Mouse (Mus musculus) bone marrow macrophage, adult 2 months (primary cell): ENCODE data around the gene Prelid3b. TPM values are rescaled to one million over a fixed set of nuclear protein-coding genes. Genes with fewer than 3 reads are reported as not detected.

ENCODE experiments used
- H3K27ac ChIP-seq: 2 replicates; pipeline ENCODE4 v1.5.1; 2012; ENCODE audit warnings: low read depth, low read length; ENCODE audit not compliant: insufficient read depth
- H3K4me1 ChIP-seq: 2 replicates; pipeline ENCODE4 v1.6.1; 2012; ENCODE audit warnings: low read length; ENCODE audit not compliant: control insufficient read depth, insufficient read depth
- H3K4me3 ChIP-seq: 2 replicates; pipeline ENCODE4 v1.5.1; 2012; ENCODE audit warnings: mild to moderate bottlenecking, low read length, moderate library complexity; ENCODE audit not compliant: insufficient read depth
- CTCF ChIP-seq: IDR thresholded peaks from 2 replicates; pipeline ENCODE4 v1.5.1; 2012; ENCODE audit warnings: low read depth, mild to moderate bottlenecking, low read length, moderate library complexity
- POLR2A ChIP-seq: IDR thresholded peaks from 2 replicates; pipeline ENCODE4 v1.6.1; 2012; ENCODE audit warnings: mild to moderate bottlenecking, low read depth, low read length, borderline replicate concordance
- polyA plus RNA-seq: library from polyadenylated mRNA; stranded (reverse); fragments of >200 nt; gene quantifications from 2 replicates; pipeline ENCODE4 v1.2.4, GENCODE M21; 2012; ENCODE audit not compliant: missing spikeins, insufficient read depth, insufficient read length

Gene Prelid3b
- polyA plus RNA-seq, 1 experiment, result 38.5 TPM

DNA sequence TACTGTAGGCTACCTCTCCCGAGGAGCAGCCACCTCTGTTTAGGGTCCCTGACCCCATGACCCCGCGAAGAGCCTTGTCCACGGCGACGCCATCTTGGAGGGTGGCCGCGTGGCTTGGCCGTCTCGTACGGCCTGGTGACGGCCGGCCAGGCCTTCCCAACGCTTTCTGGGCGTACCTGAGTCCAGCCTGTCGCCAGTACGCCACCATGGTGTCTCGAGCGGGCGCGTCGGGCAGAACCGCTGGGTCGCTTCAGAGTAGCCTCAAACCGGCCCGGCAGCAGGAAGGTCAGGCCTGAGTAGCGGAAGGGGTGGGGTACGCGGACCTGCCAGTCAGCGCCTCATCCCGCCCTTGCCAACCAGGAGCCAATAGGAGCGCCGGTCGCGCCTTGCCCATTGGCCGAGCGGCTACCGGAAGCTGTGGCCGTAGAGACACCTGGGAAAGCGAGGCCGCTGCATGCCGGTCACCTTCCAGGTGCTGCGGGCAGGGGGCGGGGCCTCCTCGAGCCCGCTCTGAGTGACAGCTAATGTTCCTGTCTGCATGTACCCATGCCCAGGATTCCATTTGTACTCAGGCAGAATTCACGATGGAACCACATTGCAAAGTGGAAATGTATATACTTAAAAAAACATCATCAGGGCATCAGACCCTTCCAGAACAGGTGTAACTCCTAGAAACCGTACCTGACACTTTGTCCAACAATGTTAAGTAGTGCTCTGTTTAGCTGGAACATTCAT, 8.9 kb downstream of the Prelid3b start, which contains the start of gene Atp5e:
Gene Atp5e, minus strand, starts transcription at position 317 of the 735 bp plus-strand sequence.
- H3K27ac ChIP-seq, result peak within 1 kb of the TSS; percentile 54
- peaks cover 3% of the 10 kb centered on the region for H3K4me1 ChIP-seq
- H3K4me3 ChIP-seq, result peak within 1 kb of the TSS; percentile 84

DNA sequence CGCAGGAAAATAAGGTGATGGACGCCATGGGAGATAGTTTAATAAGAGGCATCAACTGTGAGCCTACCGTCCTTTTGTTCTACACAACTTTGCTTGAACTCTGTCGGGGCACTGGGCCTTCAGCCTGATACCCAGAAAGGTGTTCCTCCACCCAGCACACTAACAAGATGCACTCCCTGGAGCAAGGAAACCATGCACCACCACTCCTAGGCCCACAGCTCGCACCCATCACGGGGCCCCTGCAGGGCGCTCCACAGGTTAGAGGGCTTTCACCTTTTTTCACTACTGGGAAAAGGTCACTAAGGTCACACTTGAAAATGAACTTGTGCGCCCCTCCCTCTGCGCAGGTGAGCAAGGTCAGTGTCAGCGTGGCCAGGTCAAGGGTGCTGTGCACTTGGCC, 9.5 kb downstream of the Prelid3b start:
- Histone ChIP-seq H3K27ac (peak overlapping the region; percentile 54; the same call in 1 of the 2 replicates), H3K4me1 (peaks cover 3% of the 10 kb centered on the region), H3K4me3 (peak overlapping the region; percentile 84)
- TF ChIP-seq POLR2A (no peak), CTCF (no peak)

More for the DNA sequence above, 8.9 kb downstream of the Prelid3b start, which contains the start of gene Atp5e:
- TF ChIP-seq POLR2A (no peak), CTCF (no peak)

DNA sequence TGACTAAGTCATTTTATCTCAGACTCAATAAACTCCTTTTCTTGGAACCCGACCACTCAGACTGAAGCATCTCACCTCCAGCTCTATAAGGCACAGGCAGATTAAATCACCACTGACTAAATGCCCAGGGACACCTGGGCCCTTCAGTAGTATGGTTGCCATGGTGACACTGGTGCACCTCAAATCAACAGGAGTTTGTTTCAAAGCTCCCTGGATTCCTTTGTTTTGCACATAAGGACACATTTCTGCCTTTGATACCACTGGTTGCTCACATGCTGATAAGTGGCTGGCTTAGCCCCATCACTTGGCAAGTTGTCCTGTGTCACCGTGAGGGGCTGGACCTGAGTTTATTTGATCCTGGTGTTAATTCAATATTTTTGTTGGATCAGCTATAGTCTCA, 13.5 kb downstream of the Prelid3b start:
- Histone ChIP-seq H3K4me1 (peaks cover 3% of the 10 kb centered on the region), H3K4me3 (no peak overlapping the region), H3K27ac (no peak overlapping the region)
- TF ChIP-seq CTCF (no peak), POLR2A (no peak)

DNA sequence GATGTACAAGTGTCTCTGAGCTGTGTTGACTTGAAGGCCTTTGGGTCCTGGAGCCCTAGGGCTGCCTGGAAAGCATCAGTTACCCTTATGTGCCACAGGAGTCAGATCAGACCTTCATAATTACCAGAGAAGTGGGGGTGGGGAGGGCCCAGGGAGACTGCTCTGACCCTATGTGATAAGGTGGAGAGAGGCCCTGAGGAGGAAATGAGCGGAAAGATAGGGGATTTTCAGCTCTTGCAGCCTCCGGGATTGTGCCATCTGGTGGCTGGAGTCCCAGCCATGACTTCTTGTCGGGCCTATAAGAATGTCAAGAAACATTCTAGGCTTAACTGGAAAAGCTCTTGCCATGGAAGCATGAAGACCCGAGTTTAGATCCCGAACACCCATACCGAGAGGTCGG, 19.2 kb downstream of the Prelid3b start:
- TF ChIP-seq POLR2A (no peak), CTCF (peak; percentile 45; the same call in 1 of the 2 replicates)
- H3K4me1 ChIP-seq, result peaks cover 5% of the 10 kb centered on the region; the same call in 1 of the 2 replicates
- H3K4me3 ChIP-seq, result no peak overlapping the region
- H3K27ac ChIP-seq, result no peak overlapping the region

DNA sequence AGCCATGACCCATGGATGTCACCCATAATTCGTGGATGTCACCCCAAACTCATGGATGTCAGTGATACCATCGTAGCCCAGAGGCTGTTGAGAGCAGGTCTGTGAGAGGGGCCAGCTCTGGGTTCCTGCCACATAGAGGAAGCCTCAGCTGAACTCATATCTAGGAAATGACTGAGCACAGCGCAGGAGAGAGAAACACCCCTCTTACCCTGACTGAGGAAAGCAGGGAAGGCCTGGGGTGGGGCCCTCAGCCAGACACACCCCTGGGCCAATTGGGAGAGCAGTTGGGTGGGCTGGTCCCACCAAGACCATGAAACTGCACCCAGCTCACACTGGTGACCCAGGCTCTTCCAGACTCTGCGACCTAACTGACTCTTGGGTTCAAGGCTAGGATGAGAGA, 22.5 kb downstream of the Prelid3b start, which contains the start of gene Tubb1:
Gene Tubb1, plus strand, starts transcription at position 343 of the 400 bp plus-strand sequence.
- Histone ChIP-seq H3K4me1 (peaks cover 5% of the 10 kb centered on the region; the same call in 1 of the 2 replicates), H3K27ac (no peak within 1 kb of the TSS), H3K4me3 (no peak within 1 kb of the TSS)
- TF ChIP-seq POLR2A (no peak), CTCF (no peak)

DNA sequence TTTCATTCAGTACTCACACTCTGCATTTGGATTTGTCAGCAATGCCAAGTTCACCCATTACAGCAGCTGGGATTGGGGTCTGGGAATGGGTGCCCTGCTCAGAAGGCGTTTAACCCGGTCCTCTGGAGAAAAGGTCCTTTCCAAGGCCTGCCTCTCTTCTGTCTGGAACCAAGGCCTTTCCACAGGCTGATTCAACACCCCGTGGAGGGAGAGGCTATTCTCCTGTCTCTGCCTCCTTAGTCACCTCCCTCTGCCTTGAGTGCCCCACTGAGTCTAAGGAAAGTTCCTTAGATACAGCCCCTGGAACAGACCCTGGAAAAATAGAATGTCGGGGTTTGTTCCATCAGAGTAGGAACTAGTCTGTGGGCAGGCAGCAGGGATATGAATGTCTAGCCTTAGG, 24.5 kb downstream of the Prelid3b start:
- Histone ChIP-seq H3K27ac (no peak overlapping the region), H3K4me1 (peaks cover 1% of the 10 kb centered on the region; the same call in 1 of the 2 replicates), H3K4me3 (no peak overlapping the region)
- TF ChIP-seq CTCF, result no peak
- no peak for TF ChIP-seq POLR2A

DNA sequence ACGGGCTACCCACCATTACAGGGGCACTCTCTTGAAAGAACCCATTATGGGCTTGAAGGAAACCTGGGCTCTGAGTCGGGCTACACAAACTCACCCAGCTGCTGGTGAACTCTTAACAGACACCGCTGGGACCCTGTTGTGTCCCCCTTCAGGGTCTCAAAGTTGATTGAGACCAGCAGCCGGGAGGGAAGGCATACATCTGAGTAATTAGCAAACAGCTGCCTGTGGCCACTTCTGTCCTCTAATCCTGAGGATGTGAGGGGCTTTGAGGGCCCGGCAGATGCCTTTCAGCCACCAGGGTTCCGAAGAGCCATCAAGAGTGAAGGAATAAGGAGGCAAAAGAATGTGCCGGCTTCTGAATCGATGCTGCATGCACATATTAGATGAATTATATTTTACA, 26.0 kb downstream of the Prelid3b start:
- H3K27ac ChIP-seq, result no peak overlapping the region
- no peak overlapping the region for H3K4me3 ChIP-seq
- no peak for TF ChIP-seq POLR2A
- peaks cover 6% of the 10 kb centered on the region for H3K4me1 ChIP-seq

DNA sequence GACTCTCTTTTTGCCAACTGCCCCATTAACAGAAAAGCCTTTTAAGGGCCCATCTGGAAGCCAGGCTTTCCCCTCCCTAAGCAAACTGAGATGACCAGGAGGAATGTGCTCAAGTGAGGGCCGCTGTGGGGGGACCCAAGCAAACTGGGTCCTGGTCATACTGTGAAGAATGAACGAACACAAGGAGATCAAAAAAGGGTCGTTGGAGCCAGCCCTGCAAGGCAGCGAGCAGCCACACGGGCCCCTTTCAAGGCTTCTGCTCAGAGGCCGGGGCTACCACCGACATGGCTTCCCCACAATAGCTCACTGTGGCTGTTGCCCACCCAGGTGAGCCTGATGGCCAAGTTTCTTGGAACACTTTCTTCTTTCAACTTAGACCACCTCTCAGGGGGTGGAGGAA, 26.4 kb downstream of the Prelid3b start:
- TF ChIP-seq CTCF (no peak), POLR2A (no peak)
- peaks cover 10% of the 10 kb centered on the region for H3K4me1 ChIP-seq
- no peak overlapping the region for H3K27ac ChIP-seq
- H3K4me3 ChIP-seq, result no peak overlapping the region

DNA sequence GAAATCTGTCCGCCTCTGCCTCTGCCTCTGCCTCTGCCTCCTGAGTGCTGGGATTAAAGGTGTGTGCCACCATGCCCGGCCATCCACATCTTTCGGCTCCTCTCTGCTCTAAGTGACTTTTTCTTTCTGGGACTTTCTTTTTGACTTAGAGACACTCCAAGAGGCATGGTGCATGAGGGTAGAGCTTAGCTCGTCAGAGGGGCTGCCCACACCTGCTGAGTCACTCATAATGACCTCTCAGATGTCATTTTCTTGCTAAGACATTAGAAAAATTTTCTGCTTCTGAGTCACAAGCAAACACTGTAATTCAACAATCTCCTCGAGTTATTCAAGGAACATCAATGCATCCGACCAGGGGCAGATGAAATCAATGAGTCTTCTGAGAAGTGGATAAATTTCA, 27.9 kb downstream of the Prelid3b start:
- Histone ChIP-seq H3K27ac (no peak overlapping the region), H3K4me1 (peaks cover 22% of the 10 kb centered on the region), H3K4me3 (no peak overlapping the region)
- TF ChIP-seq CTCF, result no peak

DNA sequence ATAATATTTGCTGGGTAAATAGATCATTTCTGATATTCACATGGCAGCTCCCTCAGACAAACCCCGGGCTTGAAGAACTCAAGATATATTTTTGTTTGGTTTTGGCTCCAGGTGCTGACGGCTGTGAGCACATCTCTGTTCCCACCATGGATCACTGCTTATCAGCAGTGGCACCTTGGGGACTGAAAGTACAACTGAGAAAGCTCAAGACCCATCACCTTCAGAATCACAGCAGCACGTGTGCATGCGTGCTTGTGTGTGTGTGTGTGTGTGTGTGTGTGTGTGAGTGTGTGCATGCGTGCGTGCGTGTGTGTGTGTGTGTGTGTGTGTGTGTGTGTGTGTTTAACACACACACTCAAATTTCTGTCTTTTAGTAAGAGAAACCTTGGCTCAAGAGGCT, 28.5 kb downstream of the Prelid3b start:
- Histone ChIP-seq H3K27ac (no peak overlapping the region), H3K4me3 (no peak overlapping the region), H3K4me1 (peaks cover 27% of the 10 kb centered on the region)
- no peak for TF ChIP-seq CTCF
- TF ChIP-seq POLR2A, result no peak

DNA sequence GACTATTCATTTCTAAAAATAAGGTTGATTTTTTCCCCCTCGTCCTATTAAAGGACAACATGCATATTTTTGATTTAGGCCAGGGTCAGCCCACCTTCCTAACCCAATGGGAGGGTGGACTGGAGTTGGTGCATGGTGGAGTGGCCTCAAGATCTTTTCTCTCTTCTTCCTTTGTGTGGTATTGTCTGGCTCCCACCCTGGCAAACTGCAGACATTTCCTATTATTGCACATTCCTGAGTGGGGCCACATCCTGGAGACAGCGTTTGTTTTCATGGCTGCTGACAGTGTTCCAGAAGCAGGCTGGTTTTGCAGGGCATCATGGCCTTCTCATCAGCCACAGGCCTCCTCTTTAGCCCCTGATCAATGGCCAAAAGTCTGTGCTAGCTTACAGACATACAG, 29.8 kb downstream of the Prelid3b start:
- Histone ChIP-seq H3K4me1 (peaks cover 30% of the 10 kb centered on the region), H3K4me3 (no peak overlapping the region), H3K27ac (no peak overlapping the region)
- no peak for TF ChIP-seq CTCF
- no peak for TF ChIP-seq POLR2A

DNA sequence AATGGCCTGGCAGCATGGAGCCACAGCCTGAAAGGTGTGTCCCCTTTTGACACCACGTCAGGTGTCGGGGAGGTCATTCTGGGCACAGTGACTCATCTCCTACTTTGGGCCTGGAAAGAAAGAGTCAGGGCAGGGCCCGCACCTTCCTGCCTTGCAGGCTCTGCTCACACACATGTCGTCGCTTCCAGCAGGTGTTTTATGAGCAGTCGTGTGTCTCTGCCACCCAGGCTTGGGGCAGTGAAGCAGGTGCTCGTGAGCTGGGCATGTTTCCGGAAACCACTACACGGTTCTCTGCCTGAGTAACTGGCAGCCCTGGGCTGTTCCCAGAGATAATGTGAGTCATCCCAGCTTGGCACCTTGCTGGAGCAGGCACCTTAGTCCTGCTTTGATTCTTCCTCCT, 30.4 kb downstream of the Prelid3b start:
- Histone ChIP-seq H3K27ac (no peak overlapping the region), H3K4me3 (no peak overlapping the region), H3K4me1 (peaks cover 30% of the 10 kb centered on the region)
- TF ChIP-seq POLR2A (no peak), CTCF (no peak)
